Mouse (Mus musculus) erythroblast, adult 5-6 weeks (primary cell): ENCODE results near the gene Camta1. TPM values are rescaled to one million over a fixed set of nuclear protein-coding genes. Genes with fewer than 3 reads are reported as not detected.

Experiments used
- ATAC-seq: replicated peaks from 2 replicates; pipeline ENCODE4 v1.8.0; 2016; ENCODE audit warnings: moderate number of reproducible peaks, mild to moderate bottlenecking, moderate TSS enrichment, inconsistent platforms; ENCODE audit not compliant: poor library complexity, low FRiP score, severe bottlenecking
- total RNA-seq, 2 experiments: library from RNA; stranded (forward) in 1 of 2; stranded (reverse) in 1 of 2; fragments of 150-400 nt in 1 of 2; fragments of 200-764, 138-1000 nt in 1 of 2; gene quantifications; 2 replicates each; pipeline versions ENCODE4 v1.2.3 to v1.2.4; 2015 to 2017; ENCODE audit warnings: low replicate concordance in 2 of 2

Camta1 gene
- total RNA-seq (2015; ENCODE audit: low replicate concordance) = 11.7 and 27.8 TPM in 2 replicates
- total RNA-seq (2017; ENCODE audit: low replicate concordance) = 4.9 and 25.7 TPM in 2 replicates

DNA sequence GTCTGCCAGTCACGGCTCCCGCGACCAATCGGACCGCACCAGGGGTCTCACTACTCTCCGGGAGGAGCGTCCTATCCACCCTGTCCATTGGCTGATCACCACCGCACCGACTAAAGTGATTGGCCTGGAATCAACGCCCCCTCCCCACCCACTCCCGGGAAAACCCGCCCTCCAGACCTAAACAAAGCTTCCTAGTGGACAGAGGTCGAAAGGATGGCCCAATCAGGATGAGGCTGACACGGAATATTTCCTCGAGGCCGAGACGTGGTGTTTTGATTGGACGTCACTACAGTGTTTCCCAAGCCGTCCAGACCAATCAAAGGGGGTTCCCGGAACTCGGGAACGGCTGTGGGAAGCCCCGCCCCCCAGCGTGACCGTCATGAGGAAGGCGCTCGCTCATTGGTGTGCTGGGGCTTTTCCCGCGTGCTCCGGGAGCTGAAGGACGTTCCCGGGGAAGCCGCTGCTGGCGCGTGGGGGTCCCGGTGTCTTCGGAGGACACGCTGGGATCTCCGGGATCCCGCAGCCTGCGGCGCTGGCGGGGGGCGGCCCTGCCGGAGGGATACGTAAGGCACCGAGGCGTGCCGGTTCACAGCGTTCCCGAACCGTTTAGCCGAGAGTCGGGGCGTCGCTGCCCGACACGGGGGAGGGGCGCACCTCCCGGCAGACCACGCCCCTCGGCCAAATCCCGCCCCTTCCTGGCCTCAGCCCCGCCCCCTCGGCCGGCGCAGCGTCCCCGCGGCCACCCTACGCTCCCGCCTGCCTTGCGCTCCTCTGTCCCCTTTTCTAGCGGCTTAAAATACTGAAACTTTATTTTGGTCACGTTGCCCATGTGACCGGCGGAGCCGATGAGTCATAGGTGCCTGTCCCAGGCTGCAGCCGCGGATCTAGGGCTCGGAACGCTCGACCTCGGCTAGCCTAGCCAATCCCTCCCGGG lies at the start of gene Camta1:
Gene Camta1, minus strand, starts transcription at position 71 of the 934 bp plus-strand sequence.
- ATAC-seq = peak; percentile 89

DNA sequence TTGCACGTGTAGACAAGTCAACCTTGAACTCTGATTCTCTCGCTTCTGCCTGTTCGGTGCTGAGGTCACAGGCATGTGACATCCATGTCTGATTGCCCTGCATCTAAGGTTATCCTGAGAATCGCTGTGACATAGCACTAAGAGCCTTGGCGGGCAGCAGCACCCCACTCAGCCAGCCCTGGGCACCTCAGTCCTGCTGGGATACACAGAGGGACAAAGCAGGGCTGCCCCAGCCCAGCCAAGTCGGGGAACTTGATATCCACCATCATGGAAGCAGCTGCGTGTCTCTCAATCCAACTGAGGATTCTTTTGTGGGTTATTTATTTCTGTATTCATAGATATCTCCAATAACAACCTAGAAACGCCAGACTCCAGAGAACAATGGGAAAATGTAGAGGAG lies 47.1 kb upstream of the Camta1 start:
- ATAC-seq = no peak

DNA sequence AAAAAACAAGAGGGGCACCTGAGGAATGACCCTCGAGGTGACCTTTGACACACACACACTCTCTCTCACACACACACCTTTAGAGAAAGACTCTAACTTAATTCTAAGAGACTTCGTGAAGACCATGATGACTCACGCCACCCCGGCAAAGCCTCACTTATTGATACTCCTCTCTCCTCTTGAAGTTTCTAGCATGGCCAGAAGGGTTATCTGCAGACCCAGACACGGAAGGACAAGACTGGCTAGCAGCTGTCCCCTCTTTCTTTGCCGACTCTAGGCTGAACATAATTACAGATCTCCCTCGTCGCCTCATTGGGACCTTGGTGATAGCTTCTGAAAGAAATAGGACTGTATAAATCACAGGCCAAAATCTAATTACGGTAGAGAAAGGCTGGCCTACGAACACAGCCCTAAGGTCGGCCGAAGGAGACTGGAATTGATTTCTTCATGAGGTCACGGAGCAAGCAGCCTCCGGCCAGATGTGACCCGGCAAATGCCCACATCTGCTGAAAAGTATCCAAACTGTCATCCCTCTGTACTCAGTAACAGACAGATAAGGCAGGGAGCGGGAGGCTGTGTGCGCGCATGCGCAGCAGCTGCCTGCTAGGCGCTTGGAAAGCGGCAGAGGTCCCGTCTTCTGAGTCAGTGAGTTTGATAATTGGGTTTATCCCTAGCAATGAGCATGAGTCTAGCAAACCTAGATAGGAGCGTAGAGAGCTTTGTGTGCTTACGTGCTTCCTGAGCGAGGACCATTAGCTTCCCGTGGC lies 46.1 kb upstream of the Camta1 start:
- ATAC-seq = no peak

DNA sequence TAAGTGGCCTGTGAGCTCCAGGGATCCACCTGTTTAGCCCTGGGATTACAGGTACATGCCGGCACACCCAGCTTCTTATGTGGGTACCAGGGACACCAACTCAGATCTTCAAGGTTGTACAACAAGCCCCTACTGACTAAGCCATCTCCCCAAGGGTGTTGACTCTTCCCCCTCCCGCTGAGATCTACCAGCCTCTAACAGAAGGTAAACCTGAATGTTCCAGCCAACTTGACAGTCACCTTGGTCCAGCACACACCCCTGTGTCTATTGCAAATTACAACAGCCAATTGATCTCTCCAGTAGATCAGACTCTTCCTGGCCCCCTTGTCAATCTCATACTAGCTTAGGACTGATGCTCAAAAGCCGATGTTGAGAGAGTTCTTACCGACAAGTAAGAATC lies 43.9 kb upstream of the Camta1 start:
- ATAC-seq = no peak

DNA sequence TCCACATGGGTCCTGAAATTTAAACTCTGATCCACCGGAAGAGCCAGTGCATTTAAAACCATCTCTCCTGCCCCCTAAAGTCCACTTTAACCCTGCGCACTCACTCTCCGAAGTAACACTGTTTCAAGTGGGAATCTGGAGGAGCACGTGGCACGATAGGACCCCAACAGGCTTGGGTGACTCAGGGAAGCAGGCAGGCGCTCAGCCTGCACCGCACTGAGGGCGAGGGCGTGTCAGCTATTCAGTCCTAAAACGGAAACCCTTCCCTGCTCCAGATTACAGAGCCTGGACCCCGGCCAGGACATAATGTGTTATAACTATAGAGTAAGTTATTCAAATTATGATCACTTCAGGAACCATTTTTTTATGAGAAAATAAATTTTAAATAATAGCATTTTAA lies 42.4 kb upstream of the Camta1 start:
- no peak for ATAC-seq

DNA sequence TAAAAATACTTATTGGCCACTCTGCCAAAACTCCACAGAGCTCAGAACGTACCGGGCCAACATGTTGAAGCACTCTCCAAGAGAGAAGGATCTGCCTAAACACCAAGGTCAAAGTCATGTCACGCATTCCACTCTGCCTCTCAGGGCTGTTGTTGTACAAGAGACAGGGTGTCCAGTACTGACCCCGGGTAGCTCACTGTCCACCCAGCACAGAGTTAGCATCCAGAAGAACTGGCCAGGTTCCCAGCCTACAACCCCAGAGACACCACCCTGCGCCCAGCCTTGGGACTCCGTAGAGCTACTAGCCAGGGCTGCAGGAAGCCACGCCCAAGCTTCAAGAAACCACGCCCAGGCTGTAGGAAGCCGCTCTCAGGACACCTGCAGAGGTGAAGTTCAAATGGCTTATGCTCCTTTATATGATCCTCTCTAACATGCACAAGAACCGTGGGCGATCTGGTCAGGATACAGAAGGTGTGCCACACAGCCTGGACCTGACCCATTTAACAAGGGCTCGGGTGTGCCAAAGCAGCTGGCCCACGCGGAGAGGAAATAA lies 41.1 kb upstream of the Camta1 start:
- peak; percentile 75 for ATAC-seq

DNA sequence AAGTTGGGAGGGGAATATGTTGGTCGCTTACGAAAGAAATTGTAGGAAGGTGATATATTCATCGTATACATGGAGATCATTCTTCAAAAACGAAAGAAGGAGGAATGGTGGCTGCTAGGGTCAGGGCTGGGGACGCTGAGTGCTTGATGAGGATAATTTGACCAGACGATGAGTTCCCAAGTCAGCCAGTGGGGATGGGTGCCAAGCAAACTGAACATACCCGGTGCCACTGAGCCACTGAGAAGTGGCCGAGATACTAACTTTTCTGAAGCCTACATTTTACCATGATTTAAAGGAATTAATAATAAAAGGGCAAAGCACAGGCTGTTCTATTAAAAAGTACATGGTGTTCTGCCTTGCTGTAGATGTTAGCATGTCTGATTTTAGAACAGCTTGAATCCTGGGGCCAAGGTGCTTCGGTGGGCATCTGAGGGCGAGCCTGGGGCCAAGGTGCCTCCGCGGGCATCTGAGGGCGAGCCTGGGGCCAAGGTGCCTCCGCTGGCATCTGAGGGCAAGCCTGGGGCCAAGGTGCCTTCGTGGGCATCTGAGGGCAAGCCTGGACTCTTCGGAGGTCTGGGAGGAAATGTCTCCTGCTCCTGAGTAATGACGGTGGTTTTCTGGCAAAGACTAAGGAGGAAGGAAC lies 40.5 kb upstream of the Camta1 start:
- no peak for ATAC-seq

DNA sequence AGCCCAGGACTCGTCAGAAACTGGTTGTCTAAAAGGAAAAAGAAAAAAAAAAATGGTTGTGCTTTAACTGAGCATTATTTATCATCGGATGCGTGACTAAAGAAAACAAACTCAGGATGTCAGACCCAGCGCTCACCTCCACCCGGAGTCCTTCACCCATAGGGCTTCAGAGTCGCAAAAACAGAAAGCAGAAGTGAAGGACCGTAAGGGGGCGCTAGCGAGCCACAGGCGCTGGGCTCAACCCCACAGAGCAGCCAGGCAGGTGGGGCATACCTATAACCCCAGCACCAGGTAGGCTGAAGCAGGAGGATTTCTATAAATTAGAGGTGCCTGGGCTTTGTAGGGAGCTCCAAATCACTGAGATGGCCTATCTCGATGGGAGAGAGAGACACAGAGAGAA lies 39.7 kb upstream of the Camta1 start:
- ATAC-seq = peak; percentile 55; the same call in 1 of the 2 replicates

DNA sequence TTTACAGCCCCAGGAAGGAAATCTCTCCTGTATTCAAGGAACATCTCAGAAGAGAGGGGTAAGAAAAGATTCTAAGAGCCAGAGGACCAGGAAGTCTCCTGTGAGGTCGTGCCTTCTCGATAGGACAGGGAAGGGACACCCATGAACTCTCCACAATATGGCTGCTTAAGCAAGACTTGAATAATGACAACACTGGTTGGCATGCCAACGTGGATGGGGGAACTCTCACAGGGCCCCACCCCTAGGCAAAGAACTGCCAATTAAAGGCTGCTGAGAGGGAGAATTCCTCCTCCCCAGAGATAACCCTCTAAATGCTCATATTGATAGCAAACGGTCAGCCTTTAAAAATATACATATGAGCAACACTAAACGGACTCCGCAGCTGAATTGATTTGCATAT lies 39.1 kb upstream of the Camta1 start:
- ATAC-seq = no peak

DNA sequence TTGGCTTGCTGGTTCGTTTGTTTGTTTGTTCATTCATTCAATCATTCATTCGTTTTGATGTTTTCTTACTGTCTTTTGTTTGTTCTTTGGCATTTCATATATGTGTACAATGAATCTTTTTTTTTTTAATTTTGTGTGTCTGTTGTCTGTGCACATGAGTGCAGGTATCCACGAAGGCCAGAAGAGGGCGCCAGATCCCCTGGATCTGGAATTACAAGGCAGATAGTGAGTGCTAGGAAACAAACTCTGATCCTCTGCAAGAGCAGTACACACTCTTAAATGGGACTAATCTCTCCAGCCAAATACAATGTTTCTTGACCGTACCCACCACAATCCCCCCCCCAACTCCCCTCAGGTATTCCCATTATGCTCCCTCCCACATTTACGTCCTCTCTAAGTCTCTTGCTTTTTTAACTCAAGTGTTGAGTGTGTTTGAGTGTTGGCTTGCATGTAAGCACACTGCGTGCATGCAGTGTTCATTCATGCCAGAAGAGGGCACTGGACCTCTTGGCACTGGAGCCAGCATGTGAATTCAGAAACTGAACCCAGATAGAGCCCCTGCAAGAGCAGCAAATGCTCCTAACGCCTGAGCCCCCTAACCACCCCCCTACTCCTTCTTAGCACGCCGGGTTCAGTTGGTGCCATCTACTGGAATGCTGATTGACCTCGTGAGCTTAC lies 38.2 kb upstream of the Camta1 start:
- 0 out of 2 replicates have a peak, but pooled peaks have one; percentile 19 for ATAC-seq

DNA sequence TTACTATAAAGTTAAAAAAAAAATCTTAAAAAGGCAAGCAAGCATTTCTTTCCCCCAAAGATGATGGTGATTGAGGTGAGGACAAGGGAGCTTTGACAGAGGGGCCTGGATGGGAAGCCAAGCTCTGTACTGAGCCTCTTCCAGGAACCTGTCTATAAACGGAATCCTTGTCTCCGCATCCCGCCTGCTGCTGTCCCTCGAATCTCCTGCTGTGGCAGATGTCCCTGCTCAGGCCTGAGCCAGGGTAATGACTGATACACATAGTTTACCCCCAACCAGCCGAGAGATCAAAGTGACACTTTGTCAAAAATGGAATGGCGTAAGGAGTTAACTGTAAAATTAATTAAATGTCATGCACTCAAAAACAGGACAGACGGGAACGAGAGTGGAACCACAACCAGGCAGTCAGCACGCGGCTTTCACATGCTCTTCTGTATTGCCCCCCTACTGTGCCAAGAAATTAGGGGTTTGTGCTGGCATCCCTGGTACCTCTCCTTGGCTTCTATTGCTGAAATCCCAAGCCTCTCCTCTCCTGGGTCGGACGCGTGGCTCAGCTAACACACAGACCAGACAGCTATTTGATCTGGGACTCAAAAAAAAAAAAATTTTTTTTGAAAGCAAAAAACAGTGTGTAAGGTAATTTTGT lies 37.0 kb upstream of the Camta1 start:
- no peak for ATAC-seq

DNA sequence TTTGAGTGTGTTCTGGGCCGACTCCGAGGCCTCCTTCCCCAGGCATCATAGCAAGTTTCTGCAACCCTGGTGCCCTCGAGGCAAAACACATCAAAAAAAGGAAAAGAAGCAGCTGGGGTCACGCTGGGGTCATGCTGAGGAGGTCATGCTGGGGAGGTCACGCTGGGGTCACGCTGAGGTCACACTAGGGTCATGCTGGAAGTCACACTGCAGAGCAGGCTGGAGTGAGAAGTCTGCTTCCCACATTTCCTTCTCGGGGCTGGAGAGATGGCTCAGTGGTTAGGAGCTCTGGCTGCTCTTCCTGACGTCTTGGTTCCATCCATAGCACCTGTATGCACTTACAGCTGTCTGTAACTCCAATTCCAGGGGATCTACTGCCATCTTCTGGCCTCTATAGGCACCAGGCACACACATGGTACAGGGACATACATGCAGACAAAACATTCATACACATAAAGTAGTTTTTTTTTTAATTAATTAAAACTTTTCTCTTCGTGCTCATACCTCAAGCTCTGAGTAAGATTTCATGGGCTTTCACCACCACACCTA lies 35.5 kb upstream of the Camta1 start:
- ATAC-seq = no peak

DNA sequence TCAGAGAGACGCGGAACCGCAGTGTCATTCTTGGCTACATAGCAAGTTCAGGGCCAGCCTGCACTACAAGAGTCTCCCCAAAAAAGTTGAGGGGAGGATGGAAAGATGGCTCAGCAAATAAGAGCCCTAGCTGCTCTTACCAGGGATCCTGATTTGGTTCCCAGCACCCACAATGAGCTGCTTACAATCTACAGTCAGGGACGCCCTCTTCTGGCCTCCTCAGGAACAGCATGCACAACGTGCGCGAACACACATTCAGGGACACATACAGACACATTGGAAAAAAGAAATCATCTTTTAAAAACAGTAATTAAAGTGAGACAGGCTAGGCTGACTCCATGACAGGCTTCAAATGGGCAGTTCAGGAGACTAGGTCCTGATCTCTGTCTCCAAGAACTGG lies 33.9 kb upstream of the Camta1 start:
- no peak for ATAC-seq

DNA sequence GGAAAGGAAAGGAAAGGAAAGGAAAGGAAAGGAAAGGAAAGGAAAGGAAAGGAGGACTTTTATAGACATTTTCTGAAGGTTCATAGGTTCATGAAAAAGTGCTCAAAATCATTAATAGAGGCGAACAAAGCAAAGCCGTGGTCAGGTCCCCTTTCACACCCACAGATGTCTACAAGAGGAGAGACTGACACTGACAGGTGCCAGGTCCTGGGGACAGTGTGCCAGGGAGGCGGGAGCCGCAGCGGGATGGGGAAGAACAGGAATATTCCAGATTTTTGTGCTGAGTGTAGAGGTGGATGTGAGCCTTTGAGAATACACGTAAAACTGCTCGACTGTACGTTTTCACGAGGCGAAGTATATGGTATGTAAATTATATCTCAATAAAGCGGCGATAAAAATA lies 33.2 kb upstream of the Camta1 start:
- no peak for ATAC-seq

DNA sequence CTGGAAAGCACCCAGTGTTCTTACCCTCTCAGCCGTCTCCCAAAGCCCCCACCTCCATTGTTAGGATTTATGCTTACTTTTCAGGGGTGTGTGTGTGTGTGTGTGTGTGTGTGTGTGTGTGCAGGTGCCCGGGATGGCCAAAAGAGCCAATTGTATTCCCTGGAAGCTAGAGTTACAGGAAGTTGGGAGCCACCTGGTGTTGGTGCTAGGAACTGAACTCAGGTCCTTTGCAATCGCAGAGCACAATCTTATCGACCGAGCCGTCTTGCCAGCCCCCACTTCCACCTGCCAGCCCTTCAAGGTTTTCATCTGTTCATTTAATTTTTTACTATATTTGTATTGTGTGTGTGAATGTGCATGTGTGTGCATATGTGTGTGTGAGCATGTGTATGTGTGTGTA lies 31.6 kb upstream of the Camta1 start:
- ATAC-seq = no peak

DNA sequence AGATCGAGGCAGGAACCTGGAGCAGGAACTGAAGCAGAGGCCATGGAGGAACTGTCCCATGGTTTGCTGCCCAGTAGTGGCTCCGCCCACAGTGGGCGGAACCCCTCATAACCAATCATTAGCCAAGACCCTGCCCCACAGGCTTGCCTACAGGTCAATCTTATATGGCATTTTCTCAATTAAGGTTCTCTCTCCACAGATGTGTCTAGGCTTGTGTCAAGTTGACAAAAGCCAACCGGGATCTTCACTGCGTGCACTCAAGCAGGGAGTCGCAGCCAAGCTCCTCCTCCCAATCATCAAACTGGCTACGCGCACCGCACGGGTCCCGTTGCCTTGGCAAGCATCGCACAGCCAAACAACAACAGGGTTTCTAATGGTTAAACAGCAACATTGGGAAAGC lies 19.9 kb upstream of the Camta1 start:
- ATAC-seq = no peak

DNA sequence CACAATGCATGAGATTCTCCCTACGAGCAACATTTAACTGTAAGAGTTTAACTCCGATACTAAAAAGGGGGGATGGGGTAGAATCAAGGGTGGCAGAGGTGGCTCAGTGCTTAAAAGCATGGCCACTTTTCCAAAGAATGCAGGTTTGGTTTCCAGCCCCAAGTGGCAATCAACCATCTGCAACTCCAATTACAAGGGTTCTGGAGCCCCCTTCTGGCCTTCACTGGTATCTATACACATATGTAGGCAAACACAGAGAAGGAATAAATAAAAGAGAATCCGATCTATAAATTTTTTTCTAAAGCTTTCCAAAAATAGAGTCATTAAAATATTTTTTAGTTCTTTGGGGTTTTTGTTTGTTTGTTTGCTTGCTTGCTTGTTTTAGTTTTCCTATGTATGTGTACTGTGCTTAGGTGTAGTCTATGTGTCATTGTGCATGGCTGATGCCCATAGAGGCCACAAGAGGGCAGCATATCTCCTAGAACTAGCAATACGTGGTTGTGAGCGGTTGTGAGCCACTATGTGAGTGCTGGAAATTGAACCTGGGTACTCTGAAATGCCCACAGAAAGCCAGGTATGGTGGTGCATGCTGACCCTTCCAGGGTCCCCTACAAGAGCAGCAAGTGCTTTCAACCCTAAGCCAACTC lies 18.5 kb upstream of the Camta1 start:
- ATAC-seq = peak; percentile 80

DNA sequence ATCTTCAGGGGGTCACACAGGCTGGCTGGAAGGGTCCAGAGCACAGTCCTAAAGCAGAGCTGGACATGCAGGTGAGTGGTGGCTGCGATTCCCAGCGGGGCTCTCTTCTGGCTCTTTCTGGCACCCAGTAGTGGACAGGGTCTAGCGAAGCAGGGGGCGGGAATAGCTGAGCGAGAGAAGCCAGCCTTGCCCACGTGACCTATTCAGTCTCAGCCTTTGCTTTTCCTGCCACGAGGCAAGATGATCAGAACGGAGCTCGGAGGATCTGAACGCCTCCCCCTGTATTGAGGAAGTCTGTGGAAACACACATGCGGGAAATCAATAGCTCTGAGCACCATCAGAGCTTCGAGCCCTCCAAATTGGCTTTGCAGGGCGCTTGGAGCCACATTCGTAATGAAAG lies 14.7 kb upstream of the Camta1 start:
- ATAC-seq = no peak
